Mouse (Mus musculus) adrenal gland, postnatal 25 days (tissue): ENCODE results near the gene Fpr2. TPM values are rescaled to one million over a fixed set of nuclear protein-coding genes. Genes with fewer than 3 reads are reported as not detected.
"Not testable (repeated sequence)": the region's sequence is repeated elsewhere in the genome, so short reads cannot be mapped to it uniquely, and the experiment has no call there.

Source experiments
- DNase-seq: peaks from one replicate; pipeline ENCODE4 v3.0.0; 2021; ENCODE audit warnings: mixed read lengths
- long read RNA-seq: library from polyadenylated mRNA; stranded (forward); transcript quantifications from one replicate; pipeline ENCODE4 v2.0.0, GENCODE M21; 2021
- total RNA-seq: library from RNA; stranded (reverse); gene quantifications from 2 replicates; pipeline ENCODE4 v1.2.3, GENCODE M21; 2021

Gene Fpr2
- total RNA-seq: not detected in 2 replicates
- long read RNA-seq: 0 reads

DNA sequence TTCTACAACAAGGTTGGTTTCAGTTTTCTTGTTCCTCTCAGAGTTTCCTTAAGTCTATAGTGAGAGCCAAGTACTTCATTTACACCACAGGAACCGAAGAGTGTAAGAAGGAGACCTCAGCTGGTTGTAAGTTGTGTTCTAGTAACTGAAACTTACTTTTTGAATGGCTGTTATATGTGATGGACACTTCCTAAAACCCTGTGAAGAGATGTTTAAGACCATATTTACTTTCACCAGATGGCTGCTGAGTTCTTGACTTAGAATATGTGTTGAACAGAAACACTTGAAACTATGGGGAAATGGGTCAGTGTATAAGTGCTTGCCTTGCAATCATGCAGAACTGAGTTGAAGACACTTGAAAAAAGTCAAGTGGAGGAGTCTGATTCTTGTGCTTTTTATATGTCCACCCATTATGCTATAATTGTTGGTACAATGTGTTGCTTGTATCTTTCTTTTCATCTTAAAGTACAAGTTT lies at the start of gene Fpr2, which contains the start of gene Fpr3:
Gene Fpr2 (plus strand): TSS at position 51 of the 475 bp plus-strand sequence.
Gene Fpr3 (plus strand): TSS at position 79 of the 475 bp plus-strand sequence.
- DNase-seq: no peak

DNA sequence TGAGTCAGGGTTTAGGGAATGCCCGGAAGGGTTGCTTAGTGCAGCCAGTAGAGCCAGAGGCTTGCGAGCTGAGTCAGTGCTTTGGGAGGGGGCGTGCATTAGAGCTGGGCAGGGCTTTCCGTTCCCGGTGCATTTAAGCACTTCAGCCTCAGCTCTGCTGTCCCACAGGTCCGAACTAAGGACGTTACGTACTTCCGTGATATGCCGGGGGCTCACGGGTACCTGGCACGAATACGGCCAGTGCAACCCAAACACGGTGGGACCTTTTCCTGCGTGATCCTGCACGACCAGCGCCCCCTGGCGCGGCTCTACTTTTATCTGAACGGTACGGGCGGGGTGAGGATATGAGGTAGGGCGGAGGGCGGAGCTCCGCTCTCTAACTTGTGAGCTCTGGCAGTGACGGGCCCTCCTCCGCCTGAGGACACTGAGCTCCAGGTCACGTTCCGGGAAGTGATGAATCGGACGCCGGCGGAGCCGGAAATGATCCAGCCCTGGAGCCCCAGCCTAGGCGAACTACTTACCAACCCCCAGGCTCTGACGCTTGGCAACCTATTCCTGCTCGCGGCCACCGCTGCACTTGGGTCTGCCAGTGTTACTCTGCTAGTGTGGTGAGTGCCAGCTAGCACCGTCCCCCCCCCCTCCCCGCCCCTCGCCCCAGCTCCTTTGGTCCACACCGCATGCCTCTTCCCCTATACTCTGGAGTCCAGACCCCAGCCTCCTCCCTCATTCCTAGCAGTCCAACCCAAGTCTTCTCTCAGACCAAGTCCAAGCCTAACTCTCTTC lies 49.5 kb upstream of the Fpr2 start:
- DNase-seq: peak; percentile 94

DNA sequence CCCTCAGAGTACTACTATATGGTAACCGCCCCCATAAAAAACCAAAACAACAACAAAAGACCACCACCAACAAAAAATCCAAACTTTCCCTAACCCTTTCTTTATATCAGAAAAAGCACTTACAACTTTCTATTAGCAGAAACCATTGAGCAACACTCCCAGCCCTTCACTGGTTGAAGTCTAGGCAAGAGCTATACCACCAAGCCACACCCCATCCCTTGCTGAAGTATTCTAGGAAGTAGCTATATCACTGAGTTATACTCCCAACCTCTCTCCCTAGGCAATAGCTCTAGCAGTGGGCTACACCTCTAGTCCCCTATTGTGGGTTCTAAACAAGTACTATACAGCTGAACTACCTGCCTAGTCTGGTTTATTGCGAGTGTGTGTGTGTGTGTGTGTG lies 48.3 kb upstream of the Fpr2 start:
- no peak for DNase-seq

DNA sequence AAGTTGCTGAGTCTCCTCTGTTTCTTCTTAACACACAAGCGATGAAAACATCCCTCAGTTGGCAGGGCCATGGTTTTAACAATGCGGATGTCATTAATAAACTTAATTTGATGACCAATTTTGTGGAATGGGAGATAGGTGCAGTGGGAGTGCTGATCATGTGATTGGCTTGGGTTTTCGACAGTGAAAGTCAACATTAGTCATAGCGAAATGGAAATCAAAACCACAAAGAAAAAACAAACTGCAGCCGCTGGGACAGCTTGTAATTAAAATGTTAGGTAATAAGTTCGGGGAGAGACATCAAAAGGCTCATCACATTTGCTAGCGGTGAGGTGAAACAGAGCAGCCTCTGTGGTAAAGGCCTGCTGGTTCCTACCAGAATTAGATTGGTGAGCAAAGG lies 46.8 kb upstream of the Fpr2 start:
- no peak for DNase-seq

DNA sequence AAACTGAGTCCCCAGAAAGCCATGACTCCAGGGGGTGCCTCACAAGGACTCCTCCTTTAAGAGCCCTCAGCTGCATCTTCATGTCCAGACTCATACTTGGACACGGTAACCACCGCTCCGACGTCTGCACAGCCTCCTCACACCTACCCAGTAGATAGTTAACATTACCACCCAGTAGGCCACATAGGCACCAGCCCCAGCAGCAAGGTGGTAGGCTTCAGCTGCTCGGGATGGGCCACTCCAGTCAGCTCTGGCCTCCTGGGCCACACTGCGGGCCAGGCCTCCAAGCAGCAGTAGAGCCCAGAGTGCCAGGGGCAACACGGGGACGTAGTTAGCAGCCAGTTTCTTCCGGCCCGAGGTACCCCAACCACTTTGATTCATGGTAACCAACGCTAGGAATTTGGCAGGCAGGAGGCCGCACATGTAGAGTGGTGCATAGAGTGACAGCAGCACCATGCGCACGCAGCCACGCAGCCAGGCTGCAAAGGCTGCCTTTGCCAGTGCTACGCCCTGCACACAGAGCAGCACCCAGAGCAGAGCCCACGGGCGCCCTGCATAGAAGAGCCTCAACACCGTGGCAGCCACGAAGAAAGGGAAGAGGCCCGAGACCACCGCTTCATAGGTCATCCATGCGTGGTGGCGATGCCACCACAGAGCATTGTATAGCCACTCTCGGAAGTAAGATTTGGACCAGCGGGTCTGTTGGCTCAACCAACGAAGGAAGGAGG lies 43.9 kb upstream of the Fpr2 start:
- no peak for DNase-seq

DNA sequence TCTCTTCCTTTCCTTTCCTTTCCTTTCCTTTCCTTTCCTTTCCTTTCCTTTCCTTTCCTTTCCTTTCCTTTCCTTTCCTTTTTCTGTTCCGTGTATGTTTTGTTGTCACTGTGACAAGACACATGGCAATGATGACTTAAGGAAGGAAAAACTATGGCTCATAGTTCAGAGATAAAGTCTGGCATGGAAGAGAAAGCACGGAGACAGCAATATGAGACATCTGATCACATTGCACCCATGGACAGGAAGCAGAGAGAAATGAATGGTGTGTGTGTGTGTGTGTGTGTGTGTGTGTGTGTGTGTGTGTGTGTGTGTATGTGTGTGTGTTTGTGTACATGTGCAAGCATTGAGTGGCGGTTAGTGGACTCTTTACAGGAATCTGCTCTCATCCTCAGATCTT lies 43.0 kb upstream of the Fpr2 start:
- not testable (repeated sequence) for DNase-seq

DNA sequence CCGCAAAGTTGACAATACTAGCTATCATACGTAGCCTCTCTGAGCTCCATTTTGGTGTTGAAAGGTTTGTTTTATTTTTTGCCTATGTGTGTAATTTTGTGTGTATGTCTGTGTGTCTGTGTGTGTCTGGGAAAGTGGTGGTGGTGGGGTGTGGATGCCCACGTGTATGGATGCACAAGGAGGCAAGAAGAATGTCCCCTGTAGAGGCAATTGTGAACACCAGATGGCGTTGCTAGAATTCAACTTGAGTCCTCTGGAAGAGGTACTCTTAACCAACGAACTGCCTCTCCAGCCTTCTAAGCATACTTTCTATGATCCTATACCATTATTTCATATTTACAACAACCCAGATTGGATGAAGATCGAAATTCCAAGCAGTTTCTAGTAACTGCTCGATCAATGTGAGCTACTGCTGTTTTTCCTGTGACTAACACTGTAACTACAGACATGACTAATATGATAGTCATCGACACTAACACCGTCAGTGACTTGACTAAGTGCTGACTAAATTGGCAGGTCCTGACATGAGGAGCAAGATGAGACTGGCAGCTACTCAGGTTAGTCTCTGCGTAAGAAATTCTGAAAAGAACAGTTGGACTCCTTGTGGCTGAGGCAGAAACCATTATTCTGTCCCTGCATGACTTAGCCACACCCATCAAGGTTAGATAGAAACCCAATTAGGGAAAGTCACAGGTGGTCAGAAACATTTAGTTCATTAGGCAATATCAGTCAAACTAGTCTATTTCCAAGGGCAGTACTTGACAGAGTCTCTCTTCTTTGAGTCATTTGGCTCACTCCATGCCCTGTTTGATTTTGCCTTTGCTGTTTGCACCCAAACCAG lies 42.2 kb upstream of the Fpr2 start:
- no peak for DNase-seq

DNA sequence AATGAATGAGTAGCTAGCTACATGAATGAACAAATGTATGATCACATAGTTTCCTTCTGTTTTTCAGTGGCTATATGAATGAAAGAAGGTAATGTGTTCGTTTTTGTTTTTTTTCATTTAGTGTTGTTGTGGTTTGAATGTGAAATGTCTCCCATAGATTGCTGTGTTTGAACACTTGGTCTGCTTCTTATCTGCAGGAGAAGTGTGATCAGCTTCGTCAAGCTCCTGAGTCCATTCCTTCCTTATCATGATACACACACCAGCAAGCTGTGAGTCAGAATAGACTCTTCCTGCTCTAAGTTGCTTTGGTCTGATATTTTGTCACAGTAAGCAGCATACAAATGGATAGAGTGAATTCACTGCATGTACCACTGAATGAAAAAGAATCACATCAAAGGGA lies 38.6 kb upstream of the Fpr2 start:
- no peak for DNase-seq

DNA sequence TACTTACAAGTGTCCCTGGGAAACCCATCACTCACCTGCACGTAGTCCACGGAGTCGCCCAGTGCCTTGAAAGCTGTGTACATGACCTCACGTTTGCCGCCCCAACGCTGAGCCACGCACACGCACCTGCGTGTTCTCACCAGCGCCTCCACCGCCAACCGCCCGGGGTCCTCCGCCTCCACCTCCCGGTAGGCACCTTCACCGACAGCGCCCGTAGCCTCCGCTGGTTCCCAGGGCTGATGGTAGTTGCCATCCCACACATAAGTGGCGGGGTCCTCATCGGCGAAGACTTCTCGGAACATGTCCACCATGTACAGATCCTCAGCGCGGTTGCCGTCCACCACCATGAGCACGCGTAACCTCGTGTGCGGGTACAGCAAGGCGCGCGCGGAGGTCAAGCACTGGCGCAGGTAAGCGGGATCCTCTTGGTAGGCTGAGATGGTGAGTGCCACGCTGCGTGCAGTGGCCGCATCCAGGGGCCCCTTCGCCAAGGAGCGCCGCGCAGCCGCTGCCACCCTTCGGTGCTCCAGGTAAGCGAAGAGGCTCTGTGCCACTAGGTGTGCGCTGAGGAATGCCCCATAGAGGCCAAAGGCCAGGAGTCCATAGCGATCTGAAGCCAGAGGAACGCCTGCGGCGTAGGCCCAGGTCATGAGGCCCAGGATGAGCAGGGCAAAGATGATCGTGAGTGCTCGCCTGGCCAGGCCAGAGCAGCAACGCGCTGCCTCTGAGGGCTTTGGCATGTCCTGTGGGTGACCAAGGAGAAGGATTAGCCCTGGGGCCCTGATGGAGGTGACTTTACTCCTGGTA lies 37.5 kb upstream of the Fpr2 start:
- no peak for DNase-seq

DNA sequence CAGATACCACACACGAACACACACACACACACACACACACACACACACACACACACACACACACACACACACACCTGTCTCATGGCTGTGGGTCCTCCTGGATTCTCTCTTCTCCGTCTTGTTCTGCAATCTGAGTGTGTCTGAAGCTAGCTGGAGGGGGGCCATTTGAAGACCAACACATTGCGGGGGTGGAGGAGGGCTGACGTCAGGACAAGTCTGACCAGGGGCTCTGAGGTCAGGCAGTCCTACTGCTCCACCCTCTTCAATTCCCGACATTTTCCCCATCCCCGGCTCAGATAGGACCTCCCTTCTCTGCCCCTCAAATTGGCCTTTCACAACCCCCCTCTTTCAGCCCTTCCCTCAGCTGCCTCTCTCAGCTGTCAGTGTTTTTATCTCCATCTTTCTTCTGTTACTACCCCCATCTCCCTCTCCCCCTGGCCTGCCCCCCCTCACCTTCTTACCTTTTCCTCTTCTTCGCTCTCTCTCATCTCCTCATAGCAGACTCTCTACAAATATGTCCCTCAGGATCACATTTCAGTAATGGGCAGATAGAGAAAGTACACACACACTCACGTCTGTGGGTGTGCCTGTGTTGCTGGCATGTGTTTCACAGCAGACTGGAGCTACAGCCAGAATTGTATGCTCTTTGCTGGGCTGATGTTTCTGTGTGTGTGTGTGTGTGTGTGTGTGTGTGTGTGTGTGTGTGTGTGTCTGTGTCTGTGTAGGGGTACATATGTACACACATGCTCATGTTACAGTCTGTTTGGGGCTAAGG lies 32.4 kb upstream of the Fpr2 start, which contains the start of gene Has1:
Gene Has1 (minus strand): TSS at position 142 of the 775 bp plus-strand sequence.
- DNase-seq: no peak

DNA sequence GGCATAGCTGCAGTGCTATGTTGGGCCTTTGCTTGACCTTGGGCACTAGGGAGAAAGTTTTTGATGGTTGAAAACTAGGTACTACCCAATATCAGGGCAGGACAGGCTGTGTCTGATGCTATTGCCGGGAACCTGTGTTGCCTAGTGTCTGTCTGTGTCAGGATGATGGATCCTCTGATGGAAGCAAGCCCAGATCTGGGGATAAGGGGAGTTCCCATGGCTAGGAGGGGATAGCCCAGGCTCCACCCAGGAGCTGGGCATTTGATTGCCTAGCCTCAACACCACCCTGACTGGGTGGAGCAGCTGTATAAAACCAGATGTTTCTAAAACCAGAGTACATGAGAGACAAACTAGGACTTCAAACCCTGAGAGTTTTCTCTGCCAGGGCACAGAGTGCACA lies 31.0 kb upstream of the Fpr2 start:
- DNase-seq: no peak

DNA sequence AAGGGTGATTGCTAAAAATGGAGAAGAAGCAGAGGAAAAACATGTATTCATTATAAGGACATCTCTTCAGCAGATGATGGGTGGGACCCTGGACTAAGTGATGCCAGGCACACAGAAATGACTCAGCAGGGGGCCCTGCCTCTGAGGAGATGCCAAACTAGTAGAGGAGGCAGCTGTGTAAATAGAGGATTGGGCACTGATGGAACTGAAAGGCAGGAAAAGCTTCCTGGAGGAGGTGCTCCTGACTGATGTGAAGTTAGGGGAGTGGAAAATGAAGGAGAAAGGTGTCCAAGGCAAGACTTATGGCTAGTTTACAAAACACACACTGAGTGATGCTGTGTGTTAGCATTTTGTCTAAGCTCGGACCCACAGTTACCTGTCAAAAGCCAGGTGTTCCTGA lies 30.2 kb upstream of the Fpr2 start:
- no peak for DNase-seq

DNA sequence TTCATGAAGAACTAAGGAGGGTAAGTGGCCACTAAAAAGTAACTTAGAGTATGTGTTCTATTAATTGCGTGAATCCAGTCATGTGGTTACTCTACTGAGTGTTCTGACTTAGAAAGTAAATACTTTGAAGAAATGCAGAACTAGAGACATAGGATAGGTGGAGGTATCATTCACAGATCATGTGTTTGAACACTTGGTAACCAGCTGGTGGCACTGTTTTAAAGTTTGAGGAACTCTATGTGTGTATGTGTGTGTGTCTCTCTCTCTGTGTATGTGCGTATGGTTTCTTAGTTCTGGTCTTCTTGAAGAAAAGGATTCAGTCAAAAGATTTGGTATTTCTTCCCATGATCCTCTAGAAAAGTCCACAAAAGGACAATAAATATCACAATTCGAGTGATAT lies 27.5 kb upstream of the Fpr2 start:
- no peak for DNase-seq

DNA sequence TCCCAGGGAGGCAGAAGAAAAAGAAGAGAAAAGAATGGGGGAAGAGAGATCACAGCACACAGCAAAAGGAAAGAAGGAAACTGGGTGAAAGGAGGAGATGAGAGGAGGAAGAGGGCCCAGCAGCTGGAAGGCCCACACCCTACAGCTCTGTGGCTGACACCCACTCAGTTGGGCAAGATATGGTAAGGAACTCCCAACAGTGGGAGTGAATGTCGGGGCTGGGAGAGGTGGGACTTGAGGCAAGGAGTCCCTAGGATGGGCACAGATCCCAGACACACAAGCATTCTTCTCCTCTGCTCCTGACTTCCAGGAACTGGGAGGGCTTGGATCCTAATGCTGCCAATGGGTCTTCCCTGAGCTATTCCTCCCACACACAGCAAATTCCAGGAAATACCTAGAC lies 25.3 kb upstream of the Fpr2 start:
- no peak for DNase-seq

DNA sequence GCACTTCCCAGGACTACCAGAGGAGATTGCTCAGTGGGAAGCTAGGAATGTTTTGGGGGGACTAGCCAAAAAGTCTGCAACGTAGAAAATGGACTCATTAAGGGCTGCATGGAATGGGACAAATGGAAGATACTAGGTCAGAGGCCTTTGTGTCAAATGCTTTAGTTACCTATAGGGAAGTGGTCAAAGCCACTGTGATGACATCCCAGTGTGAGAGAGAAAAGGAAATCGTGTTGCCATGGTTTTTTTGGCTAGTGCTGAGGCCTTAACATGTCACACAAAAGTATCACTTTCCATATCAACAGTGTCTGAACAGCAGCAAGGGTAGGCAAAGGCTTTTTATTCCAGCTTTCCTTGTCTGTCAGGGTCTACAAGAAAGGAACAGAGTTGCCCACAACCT lies 22.5 kb upstream of the Fpr2 start:
- DNase-seq: no peak

DNA sequence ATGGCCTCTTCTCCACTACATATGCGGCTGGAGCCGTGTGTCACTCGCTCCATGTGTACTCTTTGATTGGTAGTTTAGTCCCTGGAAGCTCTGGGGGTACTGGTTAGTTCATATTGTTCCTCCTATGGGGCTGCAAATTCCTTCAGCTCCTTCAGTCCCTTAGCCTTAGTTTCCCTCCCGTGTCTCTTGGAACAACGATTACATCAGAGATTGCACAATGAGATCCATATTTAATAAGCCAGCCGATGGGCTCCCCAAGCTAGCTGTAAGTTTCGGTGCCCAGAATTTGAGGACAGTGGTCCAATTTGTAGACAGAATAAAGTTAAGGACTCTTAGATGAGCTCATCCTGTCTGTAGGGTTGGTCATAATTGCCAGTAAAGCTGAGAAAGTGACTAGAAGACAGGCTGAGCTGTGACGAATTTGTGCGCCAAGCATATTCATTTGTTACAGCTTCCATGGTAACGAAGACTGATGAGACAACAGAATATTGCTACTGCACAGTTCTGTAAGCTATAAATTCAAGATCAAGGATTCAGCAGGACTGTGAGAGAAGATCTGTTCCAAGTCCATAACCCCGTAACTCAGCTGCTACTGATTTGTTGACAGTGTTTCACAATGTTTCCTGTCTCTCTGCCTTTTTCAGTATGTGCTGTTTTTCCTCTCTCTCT lies 20.7 kb upstream of the Fpr2 start:
- no peak for DNase-seq

DNA sequence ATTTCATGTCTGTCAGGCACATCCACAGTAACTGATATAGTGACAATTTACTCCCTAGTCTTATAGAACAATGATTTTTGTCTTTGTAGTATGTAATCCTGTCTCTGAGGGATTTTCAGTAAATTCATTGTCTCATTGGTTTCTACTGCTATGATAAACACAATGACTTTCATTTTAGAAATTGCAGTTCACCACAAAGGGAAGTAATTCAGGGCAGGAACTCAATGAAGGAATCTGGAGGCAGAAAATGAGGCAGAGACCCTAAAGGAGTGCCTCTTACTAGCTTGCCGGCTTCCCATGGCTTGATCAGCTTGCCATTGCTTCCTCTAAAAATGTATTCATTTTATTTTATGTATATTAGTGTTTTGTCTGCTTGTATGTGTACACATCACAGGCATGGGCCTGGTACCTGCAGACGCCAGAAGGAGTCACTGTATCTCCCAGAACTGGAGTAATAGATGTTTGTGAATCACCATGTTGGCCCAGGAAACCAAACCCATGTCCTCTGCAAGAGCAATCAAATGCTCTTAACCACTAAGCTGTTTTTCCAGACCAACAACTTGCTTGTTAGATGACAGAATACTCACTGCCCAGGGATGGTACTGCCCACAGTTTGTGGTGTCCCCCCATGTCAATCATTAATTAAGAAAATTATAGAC lies 16.6 kb upstream of the Fpr2 start:
- no peak for DNase-seq

DNA sequence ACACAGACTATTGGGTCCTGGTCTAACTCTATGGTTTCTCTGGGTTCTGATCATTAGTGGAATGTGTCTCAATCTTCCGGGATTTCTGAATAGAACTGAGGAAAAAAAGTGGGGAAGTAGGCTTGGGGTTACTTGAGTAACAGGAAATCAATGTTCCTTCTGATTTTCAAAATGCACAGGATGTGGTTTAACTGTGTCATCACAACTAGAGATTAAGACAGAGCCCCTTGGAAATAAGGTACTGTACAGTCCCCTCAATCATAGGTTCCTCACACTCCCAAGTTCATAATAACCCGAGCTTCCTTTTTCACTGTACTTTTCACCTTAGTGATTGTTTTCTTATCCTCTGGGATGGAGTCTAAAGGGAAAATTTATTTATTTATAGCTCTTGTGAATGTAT lies 15.9 kb upstream of the Fpr2 start:
- no peak for DNase-seq

DNA sequence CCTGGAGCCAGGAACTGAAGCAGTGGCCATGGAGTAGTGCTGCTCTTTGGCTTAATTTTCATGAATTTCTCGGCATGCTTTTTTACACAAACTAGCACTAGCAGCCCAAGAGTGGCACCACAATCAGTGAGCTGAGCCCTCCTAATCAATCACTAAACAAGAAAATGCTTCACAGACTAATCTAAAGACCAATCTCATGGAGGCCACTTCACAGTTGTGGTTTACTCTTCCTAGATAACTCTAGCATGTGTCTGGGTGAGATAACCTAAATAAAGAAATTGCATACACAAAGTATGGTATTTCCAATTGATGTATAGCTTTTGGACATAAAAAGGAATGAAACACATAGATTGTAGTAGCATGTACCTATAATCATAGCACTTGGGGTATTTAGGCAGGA lies 8.3 kb upstream of the Fpr2 start:
- no peak for DNase-seq

DNA sequence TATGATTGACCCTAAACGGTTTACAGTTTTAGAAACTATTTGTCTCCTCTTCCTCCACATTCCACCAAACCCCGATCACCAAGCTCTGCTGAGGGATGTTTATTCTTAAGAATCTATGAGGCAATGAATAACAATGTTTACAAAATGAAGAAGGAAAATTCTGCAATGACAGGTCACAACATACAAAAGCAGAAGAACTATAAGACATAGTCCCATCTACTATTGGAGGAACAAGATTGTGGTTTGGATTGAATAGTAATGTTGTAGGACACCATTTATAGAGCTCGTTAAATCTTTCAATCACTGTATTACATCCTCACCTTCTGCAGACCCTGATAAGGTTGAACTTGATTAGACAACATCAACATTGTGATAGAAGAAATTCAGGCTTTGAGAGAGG lies 5.0 kb upstream of the Fpr2 start:
- DNase-seq: no peak
